Mouse (Mus musculus): Measurements from ENCODE around the gene Theg. TPM values are rescaled to one million over a fixed set of nuclear protein-coding genes. Genes with fewer than 3 reads are reported as not detected.

Gene Theg
- total and polyA plus RNA-seq, 3 experiments = not detected

DNA sequence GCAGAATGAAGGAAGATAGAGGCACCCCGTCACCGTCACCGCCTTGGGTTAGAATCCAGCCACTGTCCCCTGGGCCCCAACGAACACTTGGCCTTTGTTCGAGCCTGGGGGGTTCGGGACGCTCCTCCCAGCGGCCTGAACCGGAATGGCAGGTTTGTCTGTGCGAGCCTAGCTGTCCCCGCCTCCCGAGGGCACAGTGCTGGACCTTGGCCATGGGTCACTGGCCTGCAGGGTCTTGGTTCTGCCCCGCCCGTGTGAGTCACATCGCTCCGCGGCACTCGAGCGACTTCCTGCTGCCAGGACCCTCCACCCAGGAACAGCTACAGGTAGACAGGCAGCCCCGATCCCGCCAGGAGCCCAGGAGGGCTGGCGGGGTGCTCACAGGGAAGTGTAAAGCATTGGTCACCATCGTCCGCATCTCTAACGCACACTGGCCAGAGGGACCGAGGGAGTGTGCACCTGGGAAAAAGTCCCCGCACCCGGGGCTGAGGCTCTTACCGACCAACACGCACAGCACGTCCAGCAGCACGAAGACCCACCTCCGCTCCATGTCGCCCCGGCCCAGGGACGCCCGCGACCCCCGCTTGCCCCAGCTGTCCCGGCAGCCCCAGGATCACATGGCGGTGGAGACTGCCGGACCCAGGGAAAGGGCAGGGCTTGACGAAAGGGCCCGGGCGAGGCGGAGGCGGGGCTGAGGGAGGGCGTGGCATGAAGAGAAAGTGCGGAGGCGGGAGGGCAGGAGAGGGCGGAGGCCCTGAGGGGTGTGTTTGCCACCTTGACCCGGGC, 53.8 kb downstream of the Theg start, which contains the start of gene Plpp2 (continued):
- TF ChIP-seq MEF2A (IDR thresholded peaks at IDR 0.05; ENCODE audit: extremely low read depth, insufficient replicate concordance, low read depth, low read length, poor library complexity, severe bottlenecking) (no peak), ZNF384 (IDR thresholded peaks at IDR 0.05; ENCODE audit: low read depth, low read length) (no peak)

DNA sequence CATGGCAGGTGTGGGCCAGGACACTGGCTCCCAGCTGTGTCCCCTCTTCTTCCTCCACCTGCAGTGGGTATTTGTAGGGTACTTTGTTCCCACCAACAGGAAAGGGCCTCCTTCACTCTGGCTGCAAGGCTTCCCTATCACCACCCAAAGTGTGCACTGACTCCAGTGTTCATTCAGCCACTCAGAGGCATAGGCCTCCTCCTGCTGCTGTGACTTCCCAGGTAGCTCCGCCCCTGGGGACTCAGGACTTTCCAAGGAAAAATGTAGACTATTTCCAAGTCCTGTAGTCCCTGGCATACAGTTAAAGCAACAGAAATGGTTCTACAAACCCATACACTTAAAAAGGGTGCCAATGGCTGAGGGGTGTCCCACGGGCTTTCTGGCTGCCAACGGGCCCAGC, 54.5 kb downstream of the Theg start:
- Histone ChIP-seq H3K4me1 (ENCODE audit: control insufficient read depth in 1 of 2, insufficient read depth in 2 of 2, low read length in 2 of 2) (no peaks in the 10 kb centered on the region; a peak in 1 of 4 replicates), H3K9me3 (replicated peaks; ENCODE audit: insufficient read depth, low read length) (no peaks in the 10 kb centered on the region), H3K79me2 (ENCODE audit: control insufficient read depth, insufficient read depth, low read length, poor library complexity) (no peaks in the 10 kb centered on the region; the same call in 1 of the 2 replicates), H3K27me3 (ENCODE audit: control insufficient read depth in 1 of 2, insufficient read depth in 2 of 2, low read length in 2 of 2) (no peaks in the 10 kb centered on the region), H3K9ac (ENCODE audit: control insufficient read depth, low read depth, low read length, poor library complexity, severe bottlenecking) (peak overlapping the region; percentile 74), H3K27ac (ENCODE audit: control insufficient read depth, low read depth, low read length) (no peak overlapping the region), H3K36me3 (ENCODE audit: control insufficient read depth in 1 of 2, insufficient read depth in 2 of 2, low read length in 2 of 2) (0 out of 4 replicates have a peak, but pooled peaks cover 0 to 3% of the 10 kb centered on the region in 2 experiments), H3K4me3 (ENCODE audit: control insufficient read depth in 1 of 2, insufficient read depth in 1 of 2, low read depth in 2 of 2, low read length in 2 of 2) (peak overlapping the region; percentile 69 to 98)
- TF ChIP-seq RAD21 (IDR thresholded peaks at IDR 0.05; ENCODE audit: low read depth, low read length) (no peak), ZKSCAN1 (IDR thresholded peaks at IDR 0.05; ENCODE audit: low read depth, low read length) (no peak), POLR2AphosphoS5 (IDR thresholded peaks at IDR 0.05; ENCODE audit: borderline replicate concordance, low read depth, low read length) (no peak), TBP (IDR thresholded peaks at IDR 0.05; ENCODE audit: low read depth, low read length) (no peak), CTCF (IDR thresholded peaks at IDR 0.05 in 2 of 3, conservative IDR thresholded peaks at IDR 0.05 in 1 of 3; ENCODE audit: control insufficient read depth in 1 of 3, insufficient read depth in 1 of 3, low read depth in 2 of 3, low read length in 3 of 3, poor library complexity in 1 of 3, severe bottlenecking in 1 of 3) (no peak), ZC3H11A (IDR thresholded peaks at IDR 0.05; ENCODE audit: low read depth, low read length) (no peak), UBTF (IDR thresholded peaks at IDR 0.05; ENCODE audit: borderline replicate concordance, insufficient read depth, low read depth, low read length) (no peak), POLR2A (IDR thresholded peaks at IDR 0.05; ENCODE audit: control insufficient read depth in 1 of 2, insufficient read depth in 1 of 2, low read depth in 1 of 2, low read length in 2 of 2, poor library complexity in 1 of 2) (no peak), ZMIZ1 (IDR thresholded peaks at IDR 0.05; ENCODE audit: low read depth, low read length) (no peak), MEF2A (IDR thresholded peaks at IDR 0.05; ENCODE audit: extremely low read depth, insufficient replicate concordance, low read depth, low read length, poor library complexity, severe bottlenecking) (no peak), ELF1 (IDR thresholded peaks at IDR 0.05; ENCODE audit: low read depth, low read length) (no peak), TCF12 (IDR thresholded peaks at IDR 0.05; ENCODE audit: low read depth, low read length) (no peak), GATA1 (IDR thresholded peaks at IDR 0.05; ENCODE audit: low read depth, low read length) (no peak), ETS1 (IDR thresholded peaks at IDR 0.05; ENCODE audit: low read depth, low read length) (no peak), ZNF384 (IDR thresholded peaks at IDR 0.05; ENCODE audit: low read depth, low read length) (no peak)
- DNase-seq (ENCODE audit: low read depth, low spot score) = peak; percentile 36

DNA sequence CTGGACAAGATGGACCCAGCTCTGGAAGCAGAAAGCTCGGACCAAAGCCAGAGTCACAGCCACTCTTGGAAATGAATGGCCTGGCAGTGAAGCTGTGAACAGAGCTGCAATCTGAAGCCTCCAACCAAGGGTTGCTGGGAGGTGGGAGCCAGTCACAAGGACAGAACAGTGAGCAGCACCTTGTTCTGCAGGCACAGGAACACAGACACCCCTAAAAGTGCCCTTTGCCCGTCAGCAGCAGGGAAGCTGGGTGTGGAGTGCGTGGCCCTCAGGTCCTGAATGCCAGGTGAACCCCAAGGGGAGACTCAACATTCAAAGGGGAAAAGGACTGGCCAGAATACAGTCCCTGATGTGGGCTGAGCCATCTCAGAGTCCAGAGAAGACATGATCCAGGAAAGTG, 55.5 kb downstream of the Theg start:
- no peak for TF ChIP-seq HCFC1 (IDR thresholded peaks at IDR 0.05; ENCODE audit: low read depth, low read length)
- no peak for TF ChIP-seq ZNF384 (IDR thresholded peaks at IDR 0.05; ENCODE audit: low read depth, low read length)
- no peak for TF ChIP-seq SMC3 (IDR thresholded peaks at IDR 0.05; ENCODE audit: low read depth, low read length)
- H3K27ac ChIP-seq (ENCODE audit: control insufficient read depth, low read depth, low read length) = no peak overlapping the region
- H3K79me2 ChIP-seq (ENCODE audit: control insufficient read depth, insufficient read depth, low read length, poor library complexity) = no peaks in the 10 kb centered on the region; the same call in 1 of the 2 replicates
- DNase-seq (ENCODE audit: low read depth, low spot score) = no peak
- no peak overlapping the region for H3K4me3 ChIP-seq (ENCODE audit: control insufficient read depth in 1 of 2, insufficient read depth in 1 of 2, low read depth in 2 of 2, low read length in 2 of 2)
- no peaks in the 10 kb centered on the region for H3K9me3 ChIP-seq (replicated peaks; ENCODE audit: insufficient read depth, low read length)
- no peak overlapping the region for H3K9ac ChIP-seq (ENCODE audit: control insufficient read depth, low read depth, low read length, poor library complexity, severe bottlenecking)
- H3K4me1 ChIP-seq (ENCODE audit: control insufficient read depth in 1 of 2, insufficient read depth in 2 of 2, low read length in 2 of 2) = no peaks in the 10 kb centered on the region; a peak in 1 of 4 replicates
- H3K27me3 ChIP-seq (ENCODE audit: control insufficient read depth in 1 of 2, insufficient read depth in 2 of 2, low read length in 2 of 2) = no peaks in the 10 kb centered on the region
- 0 out of 4 replicates have a peak, but pooled peaks cover 0 to 3% of the 10 kb centered on the region in 2 experiments for H3K36me3 ChIP-seq (ENCODE audit: control insufficient read depth in 1 of 2, insufficient read depth in 2 of 2, low read length in 2 of 2)

Measured in MEL (cell line).